Mouse (Mus musculus) forebrain, embryonic 16.5 days (tissue): ENCODE data around the gene Gm11563. TPM values are rescaled to one million over a fixed set of nuclear protein-coding genes. Genes with fewer than 3 reads are reported as not detected.
"Not testable (repeated sequence)": the region's sequence is repeated elsewhere in the genome, so short reads cannot be mapped to it uniquely, and the experiment has no call there.

Experiments
- ATAC-seq: fragments of 200-750 bp; cut with Nextera tagmentation; 2 replicates; pipeline ENCODE4 v1.8.0; 2017; ENCODE audit warnings: mild to moderate bottlenecking, moderate library complexity
- H3K27ac ChIP-seq: fragments of 300-500 bp; sonication (generic); 2 replicates; pipeline ENCODE4 v1.5.1; 2014; ENCODE audit warnings: low read length, control low read depth
- H3K27me3 ChIP-seq: fragments of 300-500 bp; sonication (generic); replicated peaks from 2 replicates; pipeline ENCODE4 v1.6.1; 2014; ENCODE audit warnings: low read length; ENCODE audit not compliant: control insufficient read depth, insufficient read depth
- H3K36me3 ChIP-seq: fragments of 300-500 bp; sonication (generic); 2 replicates; pipeline ENCODE4 v1.6.1; 2014; ENCODE audit not compliant: control insufficient read depth, insufficient read depth
- H3K4me1 ChIP-seq: fragments of 300-500 bp; sonication (generic); replicated peaks from 2 replicates; pipeline ENCODE4 v1.6.1; 2014; ENCODE audit warnings: low read length; ENCODE audit not compliant: control insufficient read depth, insufficient read depth
- H3K4me2 ChIP-seq: fragments of 300-500 bp; sonication (generic); 2 replicates; pipeline ENCODE4 v1.6.1; 2014; ENCODE audit warnings: mild to moderate bottlenecking, low read length, control low read depth
- H3K4me3 ChIP-seq: fragments of 300-500 bp; sonication (generic); replicated peaks from 2 replicates; pipeline ENCODE4 v1.5.1; 2014; ENCODE audit warnings: mild to moderate bottlenecking, low read length, control low read depth
- H3K9ac ChIP-seq: fragments of 300-500 bp; sonication (generic); replicated peaks from 2 replicates; pipeline ENCODE4 v1.6.1; 2014; ENCODE audit warnings: low read depth, low read length, control low read depth
- H3K9me3 ChIP-seq: fragments of 300-500 bp; sonication (generic); 2 replicates; pipeline ENCODE4 v1.6.1; 2016; ENCODE audit warnings: low read length; ENCODE audit not compliant: control insufficient read depth
- WGBS: fragments of 180-500 bp; shearing (Covaris S2); extraction: QIAGEN DNeasy Blood & Tissue Kit; methylation state at CpG from one replicate; pipeline ENCODE4 v1.1.7; 2014; 5-methylcytosine and 5-hydroxymethylcytosine counted together
- polyA plus RNA-seq: library from polyadenylated mRNA; unstranded; fragments of >200 nt; fragmentation: Nextera tagmentation; extraction: Ambion mirVana; gene quantifications from 2 replicates; pipeline ENCODE4 v1.2.1, GENCODE M21; 2015

The Gm11563 gene
- not detected in 2 replicates for polyA plus RNA-seq

GRCm38 (mm10) chr11:99658467-99659010 is at the start of gene Gm11563:
Gene Gm11563, minus strand, starts transcription at chr11:99658960.
- not testable (repeated sequence) for H3K27ac ChIP-seq, ATAC-seq, H3K9me3 ChIP-seq, H3K4me3 ChIP-seq, H3K27me3 ChIP-seq, H3K9ac ChIP-seq, H3K4me2 ChIP-seq, H3K36me3 ChIP-seq, H3K4me1 ChIP-seq
- 74% methylated on average over 10 of the region's 10 CpGs for WGBS

- Histone ChIP-seq H3K27me3 (no peaks in the 10 kb centered on the region), H3K4me3 (no peak within 1 kb of the TSS), H3K4me1 (no peaks in the 10 kb centered on the region), H3K4me2 (no peak within 1 kb of the TSS), H3K9ac (no peak within 1 kb of the TSS), H3K27ac (no peak within 1 kb of the TSS), H3K9me3 (no peaks in the 10 kb centered on the region), H3K36me3 (no peaks in the 10 kb centered on the region)
- WGBS: 84% methylated on average over 1 of the region's 1 CpGs
- ATAC-seq: no peak
Measured at GRCm38 (mm10) chr11:99690463-99690862, 31.7 kb upstream of the Gm11563 start, which contains the start of gene Gm14190. Gene Gm14190, minus strand, starts transcription at chr11:99690740.

- not testable (repeated sequence) for H3K27ac ChIP-seq, H3K36me3 ChIP-seq, H3K4me2 ChIP-seq, H3K4me3 ChIP-seq, H3K9me3 ChIP-seq, H3K27me3 ChIP-seq, ATAC-seq, H3K9ac ChIP-seq, H3K4me1 ChIP-seq
- 82% methylated on average over 1 of the region's 1 CpGs for WGBS
Measured at GRCm38 (mm10) chr11:99685235-99685634, 26.5 kb upstream of the Gm11563 start.

- no peaks in the 10 kb centered on the region for H3K4me1 ChIP-seq
Measured at GRCm38 (mm10) chr11:99683481-99683880, 24.7 kb upstream of the Gm11563 start.

GRCm38 (mm10) chr11:99665860-99666259 is 7.1 kb upstream of the Gm11563 start, which contains the start of gene Krtap4-6:
Gene Krtap4-6, minus strand, starts transcription at chr11:99665960.
- no peak for ATAC-seq
- Histone ChIP-seq H3K9me3 (no peaks in the 10 kb centered on the region), H3K9ac (no peak within 1 kb of the TSS), H3K4me3 (no peak within 1 kb of the TSS), H3K4me2 (no peak within 1 kb of the TSS), H3K36me3 (no peaks in the 10 kb centered on the region), H3K4me1 (no peaks in the 10 kb centered on the region), H3K27ac (no peak within 1 kb of the TSS), H3K27me3 (no peaks in the 10 kb centered on the region)

More at GRCm38 (mm10) chr11:99683481-99683880, 24.7 kb upstream of the Gm11563 start:
- H3K9me3 ChIP-seq: no peaks in the 10 kb centered on the region
- no peak overlapping the region for H3K27ac ChIP-seq
- no peak overlapping the region for H3K9ac ChIP-seq
- H3K27me3 ChIP-seq: no peaks in the 10 kb centered on the region
- WGBS: 91% methylated on average over 2 of the region's 2 CpGs
- no peak overlapping the region for H3K4me3 ChIP-seq
- H3K4me2 ChIP-seq: no peak overlapping the region
- ATAC-seq: no peak
- H3K36me3 ChIP-seq: no peaks in the 10 kb centered on the region

GRCm38 (mm10) chr11:99662802-99663201 is 4.0 kb upstream of the Gm11563 start:
- Histone ChIP-seq H3K27me3 (no peaks in the 10 kb centered on the region), H3K4me1 (no peaks in the 10 kb centered on the region), H3K4me2 (no peak overlapping the region), H3K9me3 (no peaks in the 10 kb centered on the region), H3K4me3 (no peak overlapping the region), H3K9ac (no peak overlapping the region), H3K36me3 (no peaks in the 10 kb centered on the region), H3K27ac (no peak overlapping the region)
- 85% methylated on average over 10 of the region's 10 CpGs for WGBS
- ATAC-seq: no peak

- Histone ChIP-seq H3K36me3 (no peaks in the 10 kb centered on the region), H3K27me3 (no peaks in the 10 kb centered on the region), H3K4me1 (no peaks in the 10 kb centered on the region), H3K4me2 (no peak overlapping the region), H3K27ac (no peak overlapping the region), H3K4me3 (no peak overlapping the region), H3K9me3 (no peaks in the 10 kb centered on the region), H3K9ac (no peak overlapping the region)
- 86% methylated on average over 4 of the region's 4 CpGs for WGBS
- no peak for ATAC-seq
Measured at GRCm38 (mm10) chr11:99659256-99659655, 496 bp upstream of the Gm11563 start.

- no peaks in the 10 kb centered on the region for H3K36me3 ChIP-seq
- no peak for ATAC-seq
- 45% methylated on average over 5 of the region's 5 CpGs for WGBS
Measured at GRCm38 (mm10) chr11:99657051-99657450, 1.7 kb downstream of the Gm11563 start.

GRCm38 (mm10) chr11:99650136-99650535 is 8.6 kb downstream of the Gm11563 start, which contains the start of gene Gm11555:
Gene Gm11555, minus strand, starts transcription at chr11:99650236.
- H3K36me3 ChIP-seq: no peaks in the 10 kb centered on the region
- no peak within 1 kb of the TSS for H3K9ac ChIP-seq
- H3K4me2 ChIP-seq: no peak within 1 kb of the TSS
- ATAC-seq: no peak
- no peak within 1 kb of the TSS for H3K27ac ChIP-seq
- H3K4me3 ChIP-seq: no peak within 1 kb of the TSS
- WGBS: 83% methylated on average over 2 of the region's 2 CpGs
- no peaks in the 10 kb centered on the region for H3K9me3 ChIP-seq
- no peaks in the 10 kb centered on the region for H3K27me3 ChIP-seq
- no peaks in the 10 kb centered on the region for H3K4me1 ChIP-seq

More at GRCm38 (mm10) chr11:99657051-99657450, 1.7 kb downstream of the Gm11563 start:
- Histone ChIP-seq H3K4me2 (no peak overlapping the region), H3K4me3 (no peak overlapping the region), H3K27me3 (no peaks in the 10 kb centered on the region), H3K4me1 (no peaks in the 10 kb centered on the region), H3K27ac (no peak overlapping the region), H3K9me3 (no peaks in the 10 kb centered on the region), H3K9ac (no peak overlapping the region)

GRCm38 (mm10) chr11:99646444-99646843 is 12.3 kb downstream of the Gm11563 start:
- Histone ChIP-seq H3K4me1 (no peaks in the 10 kb centered on the region), H3K36me3 (no peaks in the 10 kb centered on the region), H3K9ac (no peak overlapping the region), H3K4me3 (no peak overlapping the region), H3K4me2 (no peak overlapping the region), H3K27ac (no peak overlapping the region), H3K27me3 (no peaks in the 10 kb centered on the region), H3K9me3 (no peaks in the 10 kb centered on the region)
- no peak for ATAC-seq
- 82% methylated on average over 15 of the region's 15 CpGs for WGBS
